Mouse (Mus musculus) hematopoietic stem cell, adult 5-6 weeks (primary cell): ENCODE results near the gene Mcur1. TPM values are rescaled to one million over a fixed set of nuclear protein-coding genes. Genes with fewer than 3 reads are reported as not detected.

Experiments used
- ATAC-seq, 2 experiments: fragments of 125-278 bp in 1 of 2; replicated peaks in 1 of 2; 2 replicates each; pipeline ENCODE4 v1.8.0; 2016 to 2017; ENCODE audit warnings: inconsistent platforms in 2 of 2, mild to moderate bottlenecking in 2 of 2, moderate number of reproducible peaks in 2 of 2, low read depth in 1 of 2, moderate TSS enrichment in 1 of 2; ENCODE audit not compliant: low FRiP score in 2 of 2, poor library complexity in 2 of 2, severe bottlenecking in 2 of 2, insufficient read depth in 1 of 2, low TSS enrichment in 1 of 2
- total RNA-seq: library from RNA; stranded (forward); fragments of 172-1452, 232-1000 nt; gene quantifications from 2 replicates; pipeline ENCODE4 v1.2.3, GENCODE M21; 2017

Gene Mcur1
- total RNA-seq, 1 experiment from 2014 or later, result 32.2 TPM

DNA sequence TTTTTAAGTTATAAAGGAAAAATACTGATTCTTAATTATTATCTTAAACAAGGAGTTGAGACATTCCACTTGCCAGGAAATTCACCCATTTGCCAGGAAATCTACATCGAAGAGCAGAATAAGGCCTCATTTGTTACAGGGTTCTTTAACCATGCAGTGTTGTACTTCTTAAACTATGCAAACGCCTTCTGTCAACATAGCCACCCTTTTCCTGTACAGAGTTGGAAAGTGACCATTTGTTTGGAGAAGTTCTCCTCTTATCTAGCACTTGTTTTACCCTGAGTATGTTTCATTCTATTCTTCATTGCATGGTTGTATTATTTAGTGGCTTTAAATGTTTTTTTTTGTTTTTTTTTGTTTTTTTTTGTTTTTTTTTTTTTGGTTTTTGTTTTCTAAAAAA lies 14.0 kb upstream of the Mcur1 start:
- no peak for ATAC-seq

DNA sequence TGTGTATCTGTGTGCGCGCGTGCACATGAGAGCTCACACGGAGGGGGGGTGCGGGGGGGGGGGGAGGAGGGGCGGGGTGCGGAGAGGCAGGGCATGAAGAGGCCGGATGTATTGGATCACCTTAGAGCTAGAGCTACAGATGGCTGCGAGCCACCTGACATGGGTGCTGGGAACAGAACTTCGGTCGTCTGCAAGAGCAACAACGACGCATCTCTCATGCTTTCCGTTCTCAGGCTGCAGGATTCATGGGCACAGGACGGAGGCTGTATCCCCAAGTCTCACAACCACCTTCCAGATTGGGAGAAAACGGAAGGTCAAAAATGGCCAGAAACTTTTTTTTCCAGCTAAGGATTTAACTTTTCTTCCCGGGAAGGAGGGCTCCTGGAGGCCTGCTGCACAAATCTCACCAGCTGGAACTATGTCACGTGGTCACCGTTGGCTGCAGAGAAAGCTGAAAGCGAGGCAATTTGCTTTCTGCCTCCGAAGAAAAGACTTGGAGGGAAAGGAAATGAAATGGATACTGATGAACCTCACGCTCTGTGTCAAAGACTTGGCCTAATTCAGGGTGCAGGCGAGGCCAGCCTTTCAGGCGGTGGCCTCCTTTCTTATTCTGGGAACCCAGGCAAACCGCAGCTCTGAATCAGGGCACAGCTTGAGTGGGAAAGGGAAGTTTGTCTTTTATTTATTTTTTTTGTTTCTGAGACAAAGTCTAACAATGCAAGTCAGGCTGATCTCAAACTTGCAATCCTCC lies 7.3 kb upstream of the Mcur1 start:
- no peak for ATAC-seq

GRCm38 (mm10) chr13:43566184-43566583 lies 6.2 kb upstream of the Mcur1 start:
- ATAC-seq, result no peak

DNA sequence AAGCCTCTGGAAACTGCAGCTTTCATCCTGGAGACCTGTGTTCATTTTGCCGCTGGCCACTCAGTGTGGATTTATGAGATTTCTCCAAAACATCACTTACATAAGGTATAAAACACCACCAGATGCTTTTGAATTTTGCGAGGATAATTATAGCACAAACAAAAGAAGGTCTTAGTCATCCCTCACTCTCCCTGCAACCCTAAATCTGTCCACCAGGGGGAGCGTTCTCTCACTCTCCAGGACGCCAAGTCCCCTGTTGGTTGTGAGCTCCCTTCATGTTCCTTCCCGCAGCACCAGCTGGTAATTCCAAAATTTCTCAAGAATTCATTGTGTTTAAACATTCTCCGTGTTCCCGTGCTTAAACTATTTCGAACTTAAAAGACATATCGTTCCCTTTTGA lies 5.4 kb upstream of the Mcur1 start:
- peak; percentile 53 to 73; a peak in 3 of 4 replicates for ATAC-seq

- ATAC-seq, result no peak
Observed at GRCm38 (mm10) chr13:43564733-43565132, 4.7 kb upstream of the Mcur1 start.

GRCm38 (mm10) chr13:43562726-43563125 lies 2.7 kb upstream of the Mcur1 start:
- no peak for ATAC-seq

GRCm38 (mm10) chr13:43560458-43561411 lies 744 bp upstream of the Mcur1 start:
- ATAC-seq, result no peak

- ATAC-seq, result no peak
Observed at GRCm38 (mm10) chr13:43558959-43559358, 1.0 kb downstream of the Mcur1 start.

DNA sequence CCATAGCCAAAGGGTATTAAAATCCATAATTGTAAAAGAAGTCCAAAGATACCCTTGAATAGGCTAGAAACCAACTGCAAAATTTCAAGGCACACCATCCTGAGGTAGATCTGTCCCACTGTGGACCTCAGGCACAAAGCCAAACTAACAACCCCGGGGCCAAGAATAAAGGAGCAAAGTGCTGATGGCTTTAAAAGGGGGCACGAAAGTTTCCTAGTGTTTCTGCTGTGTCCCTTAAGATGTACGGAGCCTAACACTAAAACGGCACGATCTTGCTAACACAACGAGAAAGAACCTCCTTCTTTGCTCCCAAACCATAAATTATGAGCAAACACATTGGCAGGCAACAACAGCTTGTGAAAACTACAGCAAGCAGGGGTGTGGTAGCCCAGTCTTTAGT lies 1.6 kb downstream of the Mcur1 start:
- no peak for ATAC-seq

DNA sequence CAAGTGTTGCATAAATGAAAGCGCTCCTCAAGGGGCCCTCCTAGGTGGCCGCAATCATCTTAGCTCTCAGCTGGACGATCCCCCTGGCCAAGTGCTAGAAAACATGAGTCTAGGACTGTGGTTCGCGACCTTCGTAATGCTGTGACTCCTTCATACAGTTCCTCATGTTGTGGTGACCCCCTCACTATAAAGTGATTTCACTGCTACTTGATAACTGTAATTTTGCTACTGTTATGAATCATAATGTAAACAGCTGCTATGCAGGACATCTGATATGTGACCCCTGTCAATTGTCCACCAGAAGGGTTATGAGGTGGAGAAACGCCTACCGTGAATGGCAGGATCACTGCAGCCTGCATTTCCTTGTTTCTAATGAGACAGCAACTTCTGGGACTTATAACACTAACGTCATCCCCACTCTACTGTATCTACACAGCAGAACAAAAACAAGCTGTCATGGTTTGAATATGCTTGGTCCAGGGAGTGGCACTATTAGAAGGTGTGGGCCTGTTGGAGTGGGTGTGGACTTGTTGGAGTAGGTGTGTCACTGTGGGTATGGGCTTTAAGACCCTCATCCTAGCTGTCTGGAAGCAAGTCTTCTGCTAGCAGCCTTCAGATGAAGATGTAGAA lies 3.0 kb downstream of the Mcur1 start:
- ATAC-seq, result no peak

DNA sequence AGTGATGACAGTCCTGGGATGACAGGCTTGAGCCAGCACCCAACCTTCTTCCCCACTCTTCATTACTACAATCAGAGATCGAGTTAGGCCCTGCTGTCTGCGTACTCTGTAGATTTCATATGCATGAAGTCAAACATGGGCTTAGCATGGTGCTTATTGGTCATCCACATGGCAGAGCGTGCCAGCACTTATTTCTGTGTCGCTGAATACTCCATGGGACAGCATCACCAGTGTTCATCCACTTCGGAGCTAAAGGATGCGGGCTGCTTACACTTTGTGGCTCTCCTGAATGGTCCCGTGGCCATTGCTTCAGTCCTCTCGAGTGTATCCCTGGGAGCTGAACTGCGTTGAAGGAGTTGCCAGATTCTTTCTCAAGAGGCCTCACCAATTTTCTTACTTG lies 4.7 kb downstream of the Mcur1 start:
- ATAC-seq, result no peak; a peak in 1 of 4 replicates

DNA sequence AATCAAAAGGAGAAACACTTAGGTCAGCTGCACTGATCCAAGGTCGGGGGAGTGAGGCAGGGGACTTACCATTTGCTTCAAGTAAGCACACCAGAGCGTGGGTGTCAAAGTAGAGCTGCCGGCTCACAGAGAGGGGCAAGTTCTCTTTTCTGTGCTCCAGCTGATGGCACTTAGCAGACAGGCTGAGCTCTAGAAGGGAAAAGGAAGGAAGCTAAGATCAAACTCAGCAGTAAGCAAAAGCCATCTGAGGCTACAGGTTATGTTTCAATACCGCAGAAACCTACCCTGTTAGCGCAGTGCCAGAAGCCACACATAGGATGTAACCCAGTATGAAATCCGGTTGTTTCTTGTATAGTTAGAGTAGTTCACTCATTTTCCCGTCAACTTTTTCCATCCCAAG lies 5.2 kb downstream of the Mcur1 start:
- peak; percentile 74 to 79 for ATAC-seq

DNA sequence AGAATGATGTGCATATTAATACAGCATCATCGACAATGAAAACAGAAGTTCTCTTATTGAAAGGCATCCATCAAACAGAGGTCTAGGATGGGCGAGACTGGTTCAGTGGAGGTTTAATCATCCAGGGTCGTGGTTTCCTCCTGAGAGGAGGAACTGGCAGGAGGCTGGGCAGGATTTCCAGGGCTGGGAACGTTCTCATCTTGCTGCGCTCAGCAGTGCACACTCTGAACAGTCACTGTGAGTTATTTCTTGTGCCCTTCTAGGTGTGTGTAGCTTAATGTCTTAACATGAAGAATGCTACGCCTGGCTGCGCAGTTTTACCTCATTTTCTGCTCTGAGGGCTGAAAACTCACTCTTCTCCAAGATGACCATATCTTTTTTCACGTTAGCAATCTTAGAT lies 9.3 kb downstream of the Mcur1 start:
- no peak for ATAC-seq

DNA sequence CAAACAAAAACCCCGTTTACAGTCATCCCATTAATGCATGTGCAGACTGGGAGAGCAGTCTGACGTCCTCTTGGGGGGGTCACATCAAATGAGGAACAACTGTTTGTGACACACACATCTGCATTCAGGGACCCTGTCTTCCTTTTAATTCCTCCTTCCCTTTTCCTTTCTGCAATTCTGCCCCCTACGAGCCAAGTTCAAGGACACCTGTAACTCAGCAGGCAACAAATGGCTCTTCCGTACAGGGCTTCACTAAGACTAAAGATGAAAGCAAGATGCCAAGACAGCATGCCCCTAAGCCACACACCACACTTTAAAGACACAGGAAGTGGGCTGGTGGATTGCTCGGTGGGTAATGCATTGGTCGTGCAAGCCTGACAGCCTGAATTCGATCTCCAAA lies 10.1 kb downstream of the Mcur1 start:
- ATAC-seq, result peak in 1 of 2 experiments; percentile 9; a peak in 1 of 4 replicates

DNA sequence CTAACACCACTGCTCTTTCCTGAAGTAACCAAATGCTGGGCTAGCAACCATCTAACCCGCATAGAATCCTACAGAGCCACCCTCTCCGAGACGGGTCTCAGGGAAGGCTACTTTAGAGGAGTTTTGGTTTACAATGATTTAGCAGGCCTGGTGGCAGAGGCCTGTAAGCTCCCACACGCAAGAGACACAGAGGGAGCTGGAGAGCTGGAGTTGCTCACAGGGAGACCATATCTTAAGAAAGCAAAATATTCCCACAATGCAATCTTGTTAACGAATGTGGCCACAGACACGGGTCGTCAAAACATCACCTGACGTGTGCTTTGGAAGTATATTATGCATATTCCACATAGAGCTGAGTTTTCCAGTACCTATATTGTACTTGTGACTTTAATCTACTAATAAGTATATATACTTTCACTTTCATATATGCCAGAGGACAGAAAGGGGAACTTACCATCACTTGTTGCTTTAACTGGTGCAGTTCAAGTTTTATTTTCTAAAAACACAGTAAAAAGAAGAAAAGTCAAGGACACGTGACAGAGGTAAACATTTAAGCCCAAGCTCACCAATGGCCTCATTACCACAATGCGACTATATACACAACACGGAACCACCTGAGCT lies 10.8 kb downstream of the Mcur1 start:
- ATAC-seq, result peak; percentile 47 to 67

DNA sequence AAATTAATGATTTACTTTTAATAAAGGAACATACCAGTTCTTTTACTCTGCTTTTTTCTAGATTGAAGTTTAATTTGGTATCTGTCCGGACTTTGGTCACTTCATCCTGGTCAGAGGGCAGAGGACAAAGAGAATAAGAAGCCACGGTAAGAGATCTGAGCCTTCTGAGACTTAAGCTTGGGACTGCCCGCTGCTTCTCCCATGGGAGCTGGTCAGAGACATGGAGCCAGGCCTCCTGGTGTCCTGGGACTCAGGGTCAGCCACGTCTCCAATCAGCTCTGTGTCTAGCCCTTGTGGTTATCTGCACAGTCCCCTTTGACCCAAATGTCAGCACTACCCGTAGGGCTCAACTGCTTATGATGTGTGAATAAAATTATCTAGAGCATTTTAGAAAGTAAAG lies 11.4 kb downstream of the Mcur1 start:
- ATAC-seq, result no peak

DNA sequence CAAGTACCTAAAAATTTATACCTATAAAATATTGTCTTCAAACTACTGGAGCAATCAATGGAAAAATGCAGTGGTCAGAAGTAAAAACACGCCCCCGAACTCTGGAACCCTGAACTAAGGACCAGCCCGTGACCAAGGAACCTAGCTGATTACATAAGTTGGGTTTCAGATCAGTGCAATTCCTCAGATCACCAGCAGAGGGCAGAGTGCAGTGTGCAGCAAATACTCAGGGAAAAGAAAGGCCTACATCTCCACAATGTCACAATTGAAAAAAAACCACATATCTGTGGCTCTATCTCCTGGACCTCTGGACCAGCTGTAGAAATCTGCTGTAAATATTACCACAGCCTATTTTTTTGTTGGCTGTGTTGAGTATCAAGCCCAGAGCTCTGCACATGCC lies 13.1 kb downstream of the Mcur1 start:
- ATAC-seq, result peak; percentile 66 to 75; a peak in 3 of 4 replicates
